Mouse (Mus musculus): ENCODE data around the gene Atp6v0a2. TPM values are rescaled to one million over a fixed set of nuclear protein-coding genes. Genes with fewer than 3 reads are reported as not detected.

Atp6v0a2 gene
- polyA plus RNA-seq, 1 experiment from 2014 or later = 41.8 TPM

- H3K4me1 ChIP-seq (replicated peaks; ENCODE audit: control insufficient read depth, insufficient read depth, low read length) = no peaks in the 10 kb centered on the region
- H3K9ac ChIP-seq (ENCODE audit: low read depth, low read length) = no peak overlapping the region
- no peak overlapping the region for H3K27ac ChIP-seq (ENCODE audit: low read depth, low read length)
- 87% methylated on average over 4 of the region's 4 CpGs for whole genome bisulfite sequencing
- no peaks in the 10 kb centered on the region for H3K36me3 ChIP-seq (ENCODE audit: control insufficient read depth, insufficient read depth, low read length)
- ATAC-seq (ENCODE audit: low FRiP score) (no peak), DNase-seq (ENCODE audit: low spot score) (no peak)
- H3K9me3 ChIP-seq (ENCODE audit: control insufficient read depth, low read length) = no peaks in the 10 kb centered on the region
- no peak overlapping the region for H3K4me2 ChIP-seq (replicated peaks; ENCODE audit: low read depth, low read length)
- H3K27me3 ChIP-seq (ENCODE audit: control insufficient read depth, insufficient read depth, low read length) = no peaks in the 10 kb centered on the region
- H3K4me3 ChIP-seq (ENCODE audit: low read depth, low read length) = no peak overlapping the region
Observed at GRCm38 (mm10) chr5:124604296-124604695, 24.1 kb upstream of the Atp6v0a2 start.

DNA sequence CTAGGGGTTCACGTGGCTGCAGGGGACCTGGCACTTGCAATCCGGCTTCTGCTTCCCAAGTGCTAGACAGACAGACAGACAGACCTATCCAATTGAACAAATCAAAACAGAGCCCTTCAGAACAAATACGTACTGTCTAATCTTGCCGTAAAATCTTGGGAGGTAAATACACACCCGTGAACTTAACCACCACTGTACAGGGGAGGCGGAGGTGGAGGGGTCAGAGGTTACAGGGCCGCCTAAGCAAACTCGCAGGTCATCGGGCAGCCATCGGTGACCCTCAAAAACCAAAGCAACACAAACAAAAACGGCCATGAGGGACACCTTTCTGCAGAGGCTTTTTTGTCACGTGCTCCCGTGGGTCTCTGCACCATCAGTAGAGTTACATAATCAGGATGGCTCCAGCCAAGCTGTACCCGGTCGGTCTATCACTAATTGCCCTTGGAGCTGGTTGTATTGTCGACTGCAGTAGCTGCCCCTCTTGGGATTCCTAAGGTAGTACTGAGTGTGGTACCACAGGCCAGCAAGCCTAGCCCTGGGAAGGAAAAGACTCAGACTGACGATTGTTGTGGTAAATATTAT lies 23.2 kb upstream of the Atp6v0a2 start:
- Histone ChIP-seq H3K9me3 (ENCODE audit: control insufficient read depth, low read length) (no peaks in the 10 kb centered on the region), H3K27ac (ENCODE audit: low read depth, low read length) (no peak overlapping the region), H3K4me1 (replicated peaks; ENCODE audit: control insufficient read depth, insufficient read depth, low read length) (no peaks in the 10 kb centered on the region), H3K9ac (ENCODE audit: low read depth, low read length) (no peak overlapping the region), H3K4me2 (replicated peaks; ENCODE audit: low read depth, low read length) (no peak overlapping the region), H3K36me3 (ENCODE audit: control insufficient read depth, insufficient read depth, low read length) (no peaks in the 10 kb centered on the region), H3K4me3 (ENCODE audit: low read depth, low read length) (no peak overlapping the region), H3K27me3 (ENCODE audit: control insufficient read depth, insufficient read depth, low read length) (no peaks in the 10 kb centered on the region)
- 86% methylated on average over 17 of the region's 17 CpGs for WGBS
- DNase-seq (ENCODE audit: low spot score) (no peak), ATAC-seq (ENCODE audit: low FRiP score) (no peak)

- Histone ChIP-seq H3K36me3 (ENCODE audit: control insufficient read depth, insufficient read depth, low read length) (peaks cover 4% of the 10 kb centered on the region; the same call in 1 of the 2 replicates), H3K4me2 (replicated peaks; ENCODE audit: low read depth, low read length) (no peak overlapping the region), H3K27me3 (ENCODE audit: control insufficient read depth, insufficient read depth, low read length) (no peaks in the 10 kb centered on the region), H3K4me3 (ENCODE audit: low read depth, low read length) (no peak overlapping the region), H3K9ac (ENCODE audit: low read depth, low read length) (no peak overlapping the region), H3K27ac (ENCODE audit: low read depth, low read length) (no peak overlapping the region), H3K4me1 (replicated peaks; ENCODE audit: control insufficient read depth, insufficient read depth, low read length) (no peaks in the 10 kb centered on the region), H3K9me3 (ENCODE audit: control insufficient read depth, low read length) (no peaks in the 10 kb centered on the region)
- 72% methylated on average over 10 of the region's 10 CpGs for WGBS
- ATAC-seq (ENCODE audit: low FRiP score) (no peak), DNase-seq (ENCODE audit: low spot score) (no peak)
Observed at GRCm38 (mm10) chr5:124610965-124611364, 17.4 kb upstream of the Atp6v0a2 start.

GRCm38 (mm10) chr5:124614709-124615108 lies 13.7 kb upstream of the Atp6v0a2 start:
- ATAC-seq (ENCODE audit: low FRiP score) (no peak), DNase-seq (ENCODE audit: low spot score) (peak; percentile 2)
- Histone ChIP-seq H3K9me3 (ENCODE audit: control insufficient read depth, low read length) (no peaks in the 10 kb centered on the region), H3K27ac (ENCODE audit: low read depth, low read length) (no peak overlapping the region), H3K27me3 (ENCODE audit: control insufficient read depth, insufficient read depth, low read length) (no peaks in the 10 kb centered on the region), H3K36me3 (ENCODE audit: control insufficient read depth, insufficient read depth, low read length) (peaks cover 4% of the 10 kb centered on the region; the same call in 1 of the 2 replicates), H3K4me3 (ENCODE audit: low read depth, low read length) (no peak overlapping the region), H3K4me1 (replicated peaks; ENCODE audit: control insufficient read depth, insufficient read depth, low read length) (no peaks in the 10 kb centered on the region), H3K9ac (ENCODE audit: low read depth, low read length) (no peak overlapping the region), H3K4me2 (replicated peaks; ENCODE audit: low read depth, low read length) (no peak overlapping the region)
- 92% methylated on average over 11 of the region's 11 CpGs for WGBS

GRCm38 (mm10) chr5:124618711-124619110 lies 9.7 kb upstream of the Atp6v0a2 start:
- ATAC-seq (ENCODE audit: low FRiP score) = no peak
- 88% methylated on average over 10 of the region's 10 CpGs for WGBS
- DNase-seq (ENCODE audit: low spot score) = no peak
- Histone ChIP-seq H3K27ac (ENCODE audit: low read depth, low read length) (no peak overlapping the region), H3K4me2 (replicated peaks; ENCODE audit: low read depth, low read length) (no peak overlapping the region), H3K9ac (ENCODE audit: low read depth, low read length) (no peak overlapping the region), H3K4me1 (replicated peaks; ENCODE audit: control insufficient read depth, insufficient read depth, low read length) (no peaks in the 10 kb centered on the region), H3K36me3 (ENCODE audit: control insufficient read depth, insufficient read depth, low read length) (no peaks in the 10 kb centered on the region), H3K4me3 (ENCODE audit: low read depth, low read length) (no peak overlapping the region), H3K9me3 (ENCODE audit: control insufficient read depth, low read length) (no peaks in the 10 kb centered on the region), H3K27me3 (ENCODE audit: control insufficient read depth, insufficient read depth, low read length) (no peaks in the 10 kb centered on the region)

GRCm38 (mm10) chr5:124621362-124621761 lies 7.0 kb upstream of the Atp6v0a2 start:
- DNase-seq (ENCODE audit: low spot score) (no peak), ATAC-seq (ENCODE audit: low FRiP score) (no peak)
- Histone ChIP-seq H3K4me1 (replicated peaks; ENCODE audit: control insufficient read depth, insufficient read depth, low read length) (no peaks in the 10 kb centered on the region), H3K9ac (ENCODE audit: low read depth, low read length) (no peak overlapping the region), H3K27ac (ENCODE audit: low read depth, low read length) (no peak overlapping the region), H3K27me3 (ENCODE audit: control insufficient read depth, insufficient read depth, low read length) (no peaks in the 10 kb centered on the region), H3K4me2 (replicated peaks; ENCODE audit: low read depth, low read length) (no peak overlapping the region), H3K4me3 (ENCODE audit: low read depth, low read length) (no peak overlapping the region), H3K9me3 (ENCODE audit: control insufficient read depth, low read length) (no peaks in the 10 kb centered on the region), H3K36me3 (ENCODE audit: control insufficient read depth, insufficient read depth, low read length) (no peaks in the 10 kb centered on the region)
- 73% methylated on average over 13 of the region's 13 CpGs for WGBS

GRCm38 (mm10) chr5:124622890-124623289 lies 5.5 kb upstream of the Atp6v0a2 start:
- Histone ChIP-seq H3K36me3 (ENCODE audit: control insufficient read depth, insufficient read depth, low read length) (no peaks in the 10 kb centered on the region), H3K4me3 (ENCODE audit: low read depth, low read length) (no peak overlapping the region), H3K4me1 (replicated peaks; ENCODE audit: control insufficient read depth, insufficient read depth, low read length) (no peaks in the 10 kb centered on the region), H3K4me2 (replicated peaks; ENCODE audit: low read depth, low read length) (no peak overlapping the region), H3K9me3 (ENCODE audit: control insufficient read depth, low read length) (no peaks in the 10 kb centered on the region), H3K27me3 (ENCODE audit: control insufficient read depth, insufficient read depth, low read length) (no peaks in the 10 kb centered on the region), H3K27ac (ENCODE audit: low read depth, low read length) (no peak overlapping the region), H3K9ac (ENCODE audit: low read depth, low read length) (no peak overlapping the region)
- ATAC-seq (ENCODE audit: low FRiP score) (no peak), DNase-seq (ENCODE audit: low spot score) (no peak)
- WGBS = 91% methylated on average over 15 of the region's 15 CpGs

GRCm38 (mm10) chr5:124624291-124624690 lies 4.1 kb upstream of the Atp6v0a2 start:
- H3K4me3 ChIP-seq (ENCODE audit: low read depth, low read length) = no peak overlapping the region
- H3K27me3 ChIP-seq (ENCODE audit: control insufficient read depth, insufficient read depth, low read length) = no peaks in the 10 kb centered on the region
- H3K4me2 ChIP-seq (replicated peaks; ENCODE audit: low read depth, low read length) = no peak overlapping the region
- no peak overlapping the region for H3K9ac ChIP-seq (ENCODE audit: low read depth, low read length)
- H3K4me1 ChIP-seq (replicated peaks; ENCODE audit: control insufficient read depth, insufficient read depth, low read length) = no peaks in the 10 kb centered on the region
- ATAC-seq (ENCODE audit: low FRiP score) (no peak), DNase-seq (ENCODE audit: low spot score) (no peak)
- no peaks in the 10 kb centered on the region for H3K9me3 ChIP-seq (ENCODE audit: control insufficient read depth, low read length)
- H3K36me3 ChIP-seq (ENCODE audit: control insufficient read depth, insufficient read depth, low read length) = no peaks in the 10 kb centered on the region
- no peak overlapping the region for H3K27ac ChIP-seq (ENCODE audit: low read depth, low read length)
- WGBS = 93% methylated on average over 9 of the region's 9 CpGs

DNA sequence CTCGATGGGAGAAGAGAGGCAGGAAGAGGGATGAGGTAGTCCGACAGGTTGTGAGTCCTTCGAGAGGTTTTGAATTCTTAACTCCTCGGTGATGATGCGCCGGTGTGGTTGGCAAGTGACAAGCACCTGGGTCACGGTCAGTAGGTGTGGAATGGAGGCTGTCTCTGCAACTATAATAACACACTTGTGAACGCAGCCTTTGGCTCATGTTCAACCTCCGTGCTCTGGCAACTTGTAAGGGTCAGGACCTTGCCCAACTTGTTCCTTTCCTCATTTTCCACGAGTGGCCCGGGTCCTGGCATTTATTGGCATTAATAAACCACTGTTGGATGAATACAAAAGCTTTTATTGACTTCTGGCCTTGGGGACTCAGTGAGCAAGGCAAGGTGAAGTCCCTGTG lies 1.3 kb downstream of the Atp6v0a2 start:
- no peak for DNase-seq (ENCODE audit: low spot score)
- no peaks in the 10 kb centered on the region for H3K27me3 ChIP-seq (ENCODE audit: control insufficient read depth, insufficient read depth, low read length)
- H3K9ac ChIP-seq (ENCODE audit: low read depth, low read length) = peak overlapping the region; percentile 91
- 29% methylated on average over 11 of the region's 11 CpGs for WGBS
- peaks cover 4% of the 10 kb centered on the region for H3K36me3 ChIP-seq (ENCODE audit: control insufficient read depth, insufficient read depth, low read length)
- peak; percentile 13; the same call in 1 of the 2 replicates for ATAC-seq (ENCODE audit: low FRiP score)
- peak overlapping the region; percentile 100 for H3K4me3 ChIP-seq (ENCODE audit: low read depth, low read length)
- H3K9me3 ChIP-seq (ENCODE audit: control insufficient read depth, low read length) = no peaks in the 10 kb centered on the region
- peak overlapping the region; percentile 86 for H3K4me2 ChIP-seq (replicated peaks; ENCODE audit: low read depth, low read length)
- H3K27ac ChIP-seq (ENCODE audit: low read depth, low read length) = no peak overlapping the region
- H3K4me1 ChIP-seq (replicated peaks; ENCODE audit: control insufficient read depth, insufficient read depth, low read length) = no peaks in the 10 kb centered on the region; the same call in 1 of the 2 replicates
